In genomic region chr9:121641235-121641915, GRCm38 (mm10) we compare ENCODE assay signal across 8 mouse cellular contexts. TPM values are rescaled to one million over a fixed set of nuclear protein-coding genes. Genes with fewer than 3 reads are reported as not detected.
DNase-seq lines count a peak whose midpoint lies in the region; ATAC-seq and TF ChIP-seq lines count a peak whose summit lies in the region.

No protein-coding gene starts in this region.

- 12% methylated on average over 27 of the region's 27 CpGs for WGBS in forebrain, embryonic 15.5 days
- 19% methylated on average over 20 of the region's 27 CpGs for WGBS in kidney, postnatal 0 days
- WGBS in midbrain, embryonic 10.5 days: 10% methylated on average over 27 of the region's 27 CpGs

- no peaks in the 10 kb centered on the region for H3K9me3 ChIP-seq in ES-Bruce4 (replicated peaks; ENCODE audit: control insufficient read depth, insufficient read depth, low read length, poor library complexity, severe bottlenecking)
- H3K9me3 ChIP-seq in forebrain, embryonic 15.5 days: no peaks in the 10 kb centered on the region
- H3K9me3 ChIP-seq in kidney, postnatal 0 days (replicated peaks; ENCODE audit: low read length): no peaks in the 10 kb centered on the region
- H3K9me3 ChIP-seq in midbrain, embryonic 10.5 days (replicated peaks): no peaks in the 10 kb centered on the region

- no peaks in the 10 kb centered on the region for H3K36me3 ChIP-seq in ES-Bruce4 (ENCODE audit: control insufficient read depth, insufficient read depth, low read length, poor library complexity, severe bottlenecking)
- H3K36me3 ChIP-seq in forebrain, embryonic 15.5 days: no peaks in the 10 kb centered on the region
- no peaks in the 10 kb centered on the region for H3K36me3 ChIP-seq in kidney, postnatal 0 days (ENCODE audit: insufficient read depth, low read length)
- H3K36me3 ChIP-seq in midbrain, embryonic 10.5 days: no peaks in the 10 kb centered on the region

- no peak overlapping the region for H3K27ac ChIP-seq in ES-Bruce4 (ENCODE audit: insufficient read depth, low read length)
- no peak overlapping the region for H3K27ac ChIP-seq in forebrain, embryonic 15.5 days (replicated peaks)
- H3K27ac ChIP-seq in kidney, postnatal 0 days: no peak overlapping the region
- H3K27ac ChIP-seq in midbrain, embryonic 10.5 days (replicated peaks): peak overlapping the region; percentile 78; the same call in 1 of the 2 replicates

- ATAC-seq in forebrain, embryonic 15.5 days (replicated peaks): no peak
- ATAC-seq in kidney, postnatal 0 days (replicated peaks; ENCODE audit: low FRiP score, low read depth): no peak

- peak overlapping the region; percentile 34; the same call in 1 of the 2 replicates for H3K9ac ChIP-seq in ES-Bruce4 (ENCODE audit: low read depth, poor library complexity, severe bottlenecking)
- peak overlapping the region; percentile 49 for H3K9ac ChIP-seq in forebrain, embryonic 15.5 days (replicated peaks)
- peak overlapping the region; percentile 28 for H3K9ac ChIP-seq in kidney, postnatal 0 days (ENCODE audit: low read depth, low read length)

- peak overlapping the region; percentile 94 for H3K4me2 ChIP-seq in forebrain, embryonic 15.5 days (replicated peaks)
- H3K4me2 ChIP-seq in kidney, postnatal 0 days (ENCODE audit: low read length): peak overlapping the region; percentile 89

- no peaks in the 10 kb centered on the region for H3K4me1 ChIP-seq in ES-Bruce4 (ENCODE audit: control insufficient read depth, insufficient read depth, low read length)
- peaks cover 25% of the 10 kb centered on the region for H3K4me1 ChIP-seq in forebrain, embryonic 15.5 days
- peaks cover 15% of the 10 kb centered on the region; the same call in 1 of the 2 replicates for H3K4me1 ChIP-seq in kidney, postnatal 0 days (replicated peaks; ENCODE audit: insufficient read depth, low read length)
- H3K4me1 ChIP-seq in midbrain, embryonic 10.5 days: peaks cover 24% of the 10 kb centered on the region

- TF ChIP-seq EP300 in ES-Bruce4 (IDR thresholded peaks at IDR 0.05; ENCODE audit: insufficient read depth, low read depth, low read length): no peak

- DNase-seq in cerebellum, adult 11 months: peak; percentile 35
- no peak for DNase-seq in cerebellum, postnatal 4 days (ENCODE audit: low spot score in 2 of 2)
- peak; percentile 11 for DNase-seq in kidney, postnatal 0 days (ENCODE audit: low spot score)
- no peak for DNase-seq in midbrain, embryonic 10.5 days (ENCODE audit: low spot score)
- DNase-seq in testis, postnatal 10 days (ENCODE audit: low spot score): peak; percentile 58
- no peak for DNase-seq in ovary, postnatal 36 days (ENCODE audit: low spot score)

- peaks cover 3% of the 10 kb centered on the region; the same call in 1 of the 2 replicates for H3K27me3 ChIP-seq in ES-Bruce4 (ENCODE audit: control insufficient read depth, insufficient read depth, low read length, poor library complexity, severe bottlenecking)
- H3K27me3 ChIP-seq in forebrain, embryonic 15.5 days: peaks cover 38% of the 10 kb centered on the region
- H3K27me3 ChIP-seq in kidney, postnatal 0 days (ENCODE audit: insufficient read depth, low read length): peaks cover 28% of the 10 kb centered on the region
- peaks cover 89% of the 10 kb centered on the region for H3K27me3 ChIP-seq in midbrain, embryonic 10.5 days (ENCODE audit: low read depth, poor library complexity, severe bottlenecking)

- no peak for TF ChIP-seq POLR2A in ES-Bruce4 (IDR thresholded peaks at IDR 0.05; ENCODE audit: insufficient read depth, low read length)

- no peak for TF ChIP-seq CTCF in ES-Bruce4 (IDR thresholded peaks at IDR 0.05; ENCODE audit: low read depth, low read length)
- no peak for TF ChIP-seq CTCF in kidney, postnatal 0 days (IDR thresholded peaks at IDR 0.05; ENCODE audit: low read depth)

- peak overlapping the region; percentile 54 for H3K4me3 ChIP-seq in ES-Bruce4 (ENCODE audit: low read depth, low read length)
- H3K4me3 ChIP-seq in forebrain, embryonic 15.5 days: peak overlapping the region; percentile 69
- peak overlapping the region; percentile 38; the same call in 1 of the 2 replicates for H3K4me3 ChIP-seq in kidney, postnatal 0 days (replicated peaks; ENCODE audit: low read depth, low read length)
- H3K4me3 ChIP-seq in midbrain, embryonic 10.5 days: peak overlapping the region; percentile 64

RNA-seq across cellular contexts. Expression of gene Lyzl4, which starts 0.5 kb away (rescaled TPM):
- polyA plus RNA-seq in ES-Bruce4 (2011; ENCODE audit: insufficient read depth, insufficient read length, low read depth, missing spikeins): not detected in 2 replicates
- not detected in 2 replicates for polyA plus RNA-seq in forebrain, embryonic 15.5 days (2015; fragmentation: Nextera tagmentation; extraction: Ambion mirVana)
- polyA plus RNA-seq in kidney, postnatal 0 days (2015; fragmentation: Nextera tagmentation; extraction: Ambion mirVana): 0.28 TPM in 1 of 2 replicates, not detected in the other
- polyA plus RNA-seq in midbrain, embryonic 10.5 days (2016; fragmentation: Nextera tagmentation; extraction: Ambion mirVana): not detected in 2 replicates

RNA-seq across cellular contexts. Expression of gene Vipr1, which starts 1.1 kb away (rescaled TPM):
- 0.23 and 0.28 TPM in 2 replicates for polyA plus RNA-seq in ES-Bruce4 (2011; ENCODE audit: insufficient read depth, insufficient read length, low read depth, missing spikeins)
- polyA plus RNA-seq in forebrain, embryonic 15.5 days (2015; fragmentation: Nextera tagmentation; extraction: Ambion mirVana): 0.45 and 0.77 TPM in 2 replicates
- 0.13 and 0.17 TPM in 2 replicates for polyA plus RNA-seq in kidney, postnatal 0 days (2015; fragmentation: Nextera tagmentation; extraction: Ambion mirVana)
- polyA plus RNA-seq in midbrain, embryonic 10.5 days (2016; fragmentation: Nextera tagmentation; extraction: Ambion mirVana): 0.35 and 0.80 TPM in 2 replicates

Comparison
In these comparisons a context has a peak if more than half of its experiments do, and no peak if none do; other contexts are left out.
1. DNase-seq: peak in cerebellum, adult 11 months (single experiment), kidney, postnatal 0 days (single experiment) and testis, postnatal 10 days (single experiment); none in cerebellum, postnatal 4 days (0 of 2), midbrain, embryonic 10.5 days (single experiment) and ovary, postnatal 36 days (single experiment).
2. Peak in every context shown above with its lines, with median percentiles within 50 percentile points of each other: H3K4me3 ChIP-seq and H3K9ac ChIP-seq.